In the genomic region with DNA sequence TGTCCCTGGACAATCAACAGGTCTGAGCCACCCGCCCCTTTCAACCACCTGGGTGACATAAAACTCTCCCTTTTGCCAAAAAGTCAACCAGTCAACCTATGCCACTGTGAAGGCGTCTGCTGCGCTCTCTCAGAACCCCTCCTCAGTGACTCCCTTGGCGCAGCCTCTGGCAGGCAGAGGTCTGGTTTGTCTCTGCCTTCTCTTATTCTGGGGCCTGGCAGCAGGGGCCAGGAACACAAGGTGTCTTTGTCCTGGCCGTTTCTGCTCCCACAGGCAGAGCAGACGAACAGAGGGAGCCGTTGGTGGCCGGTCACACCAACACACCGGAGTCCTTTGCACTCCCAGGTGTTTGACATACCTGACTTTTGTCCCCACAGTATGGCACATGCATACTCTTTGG, we compare ENCODE assay signal across 24 mouse cellular contexts. TPM values are rescaled to one million over a fixed set of nuclear protein-coding genes. Genes with fewer than 3 reads are reported as not detected.
DNase-seq lines count a peak whose midpoint lies in the region; ATAC-seq lines count a peak whose summit lies in the region.
"Had no signal": no experiment of that assay in that cellular context is flagged by ENCODE, and none has a peak within 500 bp of the region (broad histone marks: within the 10 kb centered on the region; RNA-seq: fewer than 3 reads in every experiment).

No protein-coding gene starts in this region.

- peaks cover 13% of the 10 kb centered on the region for H3K36me3 ChIP-seq in heart, embryonic 14.5 days (ENCODE audit: control insufficient read depth, insufficient read depth, low read length)
- peaks cover 49% of the 10 kb centered on the region for H3K36me3 ChIP-seq in embryonic facial prominence, embryonic 10.5 days (replicated peaks)
- peaks cover 25% of the 10 kb centered on the region for H3K36me3 ChIP-seq in embryonic facial prominence, embryonic 13.5 days
- H3K36me3 ChIP-seq in limb, embryonic 13.5 days = peaks cover 38% of the 10 kb centered on the region
- H3K36me3 ChIP-seq in midbrain, embryonic 16.5 days (ENCODE audit: control insufficient read depth, insufficient read depth, low read length) = peaks cover 4% of the 10 kb centered on the region; the same call in 1 of the 2 replicates

- H3K9ac ChIP-seq in heart, embryonic 14.5 days (ENCODE audit: low read length) = no peak overlapping the region
- H3K9ac ChIP-seq in embryonic facial prominence, embryonic 13.5 days = no peak overlapping the region
- no peak overlapping the region for H3K9ac ChIP-seq in limb, embryonic 13.5 days
- H3K9ac ChIP-seq in midbrain, embryonic 16.5 days (ENCODE audit: low read depth, low read length) = no peak overlapping the region
- H3K9ac ChIP-seq: embryonic facial prominence, embryonic 15.5 days; forebrain, embryonic 15.5 days; hindbrain, embryonic 15.5 days; liver, embryonic 13.5 days; lung, embryonic 15.5 days; neural tube, embryonic 13.5 days had no signal

- ATAC-seq in heart, embryonic 14.5 days (ENCODE audit: insufficient number of reproducible peaks, insufficient read depth, low FRiP score, low read depth) = no peak
- no peak for ATAC-seq in embryonic facial prominence, embryonic 13.5 days (ENCODE audit: insufficient number of reproducible peaks, insufficient read depth, low FRiP score, low TSS enrichment, low read depth)
- ATAC-seq in limb, embryonic 13.5 days (ENCODE audit: low FRiP score, low read depth) = no peak
- ATAC-seq in midbrain, embryonic 16.5 days = no peak
- ATAC-seq: activated CD4-positive, CD25-positive, alpha-beta regulatory T cell, adult 4 months; forebrain, embryonic 15.5 days; Patski had no signal

- WGBS in heart, embryonic 14.5 days = 40% methylated on average over 9 of the region's 9 CpGs
- WGBS in embryonic facial prominence, embryonic 10.5 days = 56% methylated on average over 9 of the region's 9 CpGs
- WGBS in embryonic facial prominence, embryonic 13.5 days = 43% methylated on average over 9 of the region's 9 CpGs
- 41% methylated on average over 9 of the region's 9 CpGs for WGBS in limb, embryonic 13.5 days
- WGBS in midbrain, embryonic 16.5 days = 75% methylated on average over 9 of the region's 9 CpGs

- no peak overlapping the region for H3K4me3 ChIP-seq in heart, embryonic 14.5 days (ENCODE audit: control insufficient read depth in 1 of 2, insufficient read depth in 1 of 2, low read depth in 1 of 2, low read length in 2 of 2)
- no peak overlapping the region for H3K4me3 ChIP-seq in embryonic facial prominence, embryonic 10.5 days
- no peak overlapping the region for H3K4me3 ChIP-seq in embryonic facial prominence, embryonic 13.5 days
- no peak overlapping the region for H3K4me3 ChIP-seq in limb, embryonic 13.5 days
- no peak overlapping the region for H3K4me3 ChIP-seq in midbrain, embryonic 16.5 days (ENCODE audit: low read depth, low read length)
- H3K4me3 ChIP-seq: embryonic facial prominence, embryonic 15.5 days; forebrain, embryonic 15.5 days; gastrocnemius, adult 2 months; hindbrain, embryonic 15.5 days; liver, embryonic 13.5 days; lung, embryonic 15.5 days; neural tube, embryonic 13.5 days had no signal

- no peaks in the 10 kb centered on the region for H3K27me3 ChIP-seq in heart, embryonic 14.5 days (ENCODE audit: control insufficient read depth, insufficient read depth, low read length)
- H3K27me3 ChIP-seq in embryonic facial prominence, embryonic 10.5 days (replicated peaks; ENCODE audit: low read depth, poor library complexity, severe bottlenecking) = no peaks in the 10 kb centered on the region
- H3K27me3 ChIP-seq in embryonic facial prominence, embryonic 13.5 days = no peaks in the 10 kb centered on the region
- H3K27me3 ChIP-seq in limb, embryonic 13.5 days = no peaks in the 10 kb centered on the region
- H3K27me3 ChIP-seq in midbrain, embryonic 16.5 days (ENCODE audit: control insufficient read depth, insufficient read depth, low read depth, low read length) = no peaks in the 10 kb centered on the region
- H3K27me3 ChIP-seq: embryonic facial prominence, embryonic 15.5 days; forebrain, embryonic 15.5 days; hindbrain, embryonic 15.5 days; liver, embryonic 13.5 days; lung, embryonic 15.5 days; neural tube, embryonic 13.5 days; Patski had no signal

- peaks cover 12% of the 10 kb centered on the region for H3K9me3 ChIP-seq in heart, embryonic 14.5 days (ENCODE audit: control insufficient read depth, low read length)
- peaks cover 7% of the 10 kb centered on the region; the same call in 1 of the 2 replicates for H3K9me3 ChIP-seq in embryonic facial prominence, embryonic 10.5 days
- 0 out of 2 replicates have a peak, but pooled peaks cover 6% of the 10 kb centered on the region for H3K9me3 ChIP-seq in embryonic facial prominence, embryonic 13.5 days
- H3K9me3 ChIP-seq in limb, embryonic 13.5 days = peaks cover 8% of the 10 kb centered on the region
- H3K9me3 ChIP-seq in midbrain, embryonic 16.5 days (replicated peaks; ENCODE audit: control insufficient read depth, low read length, poor library complexity, severe bottlenecking) = no peaks in the 10 kb centered on the region; the same call in 1 of the 2 replicates
- H3K9me3 ChIP-seq: embryonic facial prominence, embryonic 15.5 days; forebrain, embryonic 15.5 days; hindbrain, embryonic 15.5 days; liver, embryonic 13.5 days; lung, embryonic 15.5 days; neural tube, embryonic 13.5 days had no signal

- H3K4me1 ChIP-seq in heart, embryonic 14.5 days (ENCODE audit: control insufficient read depth in 2 of 2, insufficient read depth in 2 of 2, low read length in 2 of 2) = peaks cover 20 to 30% of the 10 kb centered on the region in 2 experiments
- H3K4me1 ChIP-seq in embryonic facial prominence, embryonic 10.5 days = peaks cover 43% of the 10 kb centered on the region
- peaks cover 30% of the 10 kb centered on the region for H3K4me1 ChIP-seq in embryonic facial prominence, embryonic 13.5 days
- H3K4me1 ChIP-seq in limb, embryonic 13.5 days = peaks cover 35% of the 10 kb centered on the region
- H3K4me1 ChIP-seq in midbrain, embryonic 16.5 days (ENCODE audit: control insufficient read depth, insufficient read depth, low read length) = no peaks in the 10 kb centered on the region
- H3K4me1 ChIP-seq: forebrain, embryonic 15.5 days had no signal

- peak overlapping the region; percentile 42 to 49; a peak in 2 of 4 replicates for H3K27ac ChIP-seq in heart, embryonic 14.5 days (replicated peaks in 1 of 2; ENCODE audit: control insufficient read depth in 1 of 2, insufficient read depth in 1 of 2, low read depth in 2 of 2, low read length in 2 of 2)
- H3K27ac ChIP-seq in embryonic facial prominence, embryonic 10.5 days (replicated peaks) = peak overlapping the region; percentile 15; the same call in 1 of the 2 replicates
- peak overlapping the region; percentile 51; the same call in 1 of the 2 replicates for H3K27ac ChIP-seq in embryonic facial prominence, embryonic 13.5 days
- peak overlapping the region; percentile 11; the same call in 1 of the 2 replicates for H3K27ac ChIP-seq in limb, embryonic 13.5 days
- H3K27ac ChIP-seq in midbrain, embryonic 16.5 days (ENCODE audit: low read length) = no peak overlapping the region
- H3K27ac ChIP-seq: embryonic facial prominence, embryonic 15.5 days; forebrain, embryonic 15.5 days; gastrocnemius, adult 2 months; hindbrain, embryonic 15.5 days; liver, embryonic 13.5 days; lung, embryonic 15.5 days; macrophage; neural tube, embryonic 13.5 days had no signal

- DNase-seq in heart, adult 11 months = no peak
- DNase-seq in embryonic facial prominence, embryonic 10.5 days (ENCODE audit: low spot score) = peak; percentile 49
- no peak for DNase-seq in kidney, postnatal 4 days
- DNase-seq: adrenal gland, postnatal 14 days; cerebellum, adult 18-20 months; gastrocnemius, adult 2 months; kidney, adult 2 months; kidney, postnatal 14 days; liver, embryonic 13.5 days; right cerebral cortex, postnatal 25 days; thymus, adult 2 months had no signal

- no peak overlapping the region for H3K4me2 ChIP-seq in heart, embryonic 14.5 days (ENCODE audit: low read length)
- H3K4me2 ChIP-seq in embryonic facial prominence, embryonic 13.5 days = no peak overlapping the region
- H3K4me2 ChIP-seq in limb, embryonic 13.5 days (replicated peaks) = no peak overlapping the region
- no peak overlapping the region for H3K4me2 ChIP-seq in midbrain, embryonic 16.5 days (ENCODE audit: low read length)
- H3K4me2 ChIP-seq: embryonic facial prominence, embryonic 15.5 days; forebrain, embryonic 15.5 days; hindbrain, embryonic 15.5 days; liver, embryonic 13.5 days; lung, embryonic 15.5 days; midbrain, embryonic 11.5 days; neural tube, embryonic 13.5 days had no signal

RNA-seq across cellular contexts. Expression of a gene that starts 57.5 kb away (rescaled TPM):
- 19.1 and 20.4 TPM in 2 replicates for polyA plus RNA-seq in heart, embryonic 14.5 days (2014; fragmentation: Nextera tagmentation; extraction: Ambion mirVana)
- polyA plus RNA-seq in embryonic facial prominence, embryonic 10.5 days (2016; fragmentation: Nextera tagmentation; extraction: Ambion mirVana) = 35.8 and 41.7 TPM in 2 replicates
- polyA plus RNA-seq in embryonic facial prominence, embryonic 13.5 days (2015; fragmentation: Nextera tagmentation; extraction: Ambion mirVana) = 38.7 and 39.6 TPM in 2 replicates
- 39.0 and 40.9 TPM in 2 replicates for polyA plus RNA-seq in limb, embryonic 13.5 days (2015; fragmentation: Nextera tagmentation; extraction: Ambion mirVana)
- 39.8 and 40.2 TPM in 2 replicates for polyA plus RNA-seq in midbrain, embryonic 16.5 days (2015; fragmentation: Nextera tagmentation; extraction: Ambion mirVana)
